Mouse (Mus musculus) C3H10T1/2 (cell line): Measurements from ENCODE around the gene Wdr6. TPM values are rescaled to one million over a fixed set of nuclear protein-coding genes. Genes with fewer than 3 reads are reported as not detected.

Source experiments
- polyA plus RNA-seq, 2 experiments: library from polyadenylated mRNA; unstranded; fragments of >200 nt; fragmentation: generic; extraction: Trizol; gene quantifications; one replicate each; pipeline ENCODE4 v1.2.1; 2012; ENCODE audit warnings: missing spikeins in 2 of 2

Wdr6 gene
- 100 to 1,000 TPM in 1 of 2 experiments, 10 to 100 TPM in 1; 32.7 to 139 TPM for polyA plus RNA-seq

GRCm38 (mm10) chr9:108578545-108579343 is at the start of gene Wdr6:
Gene Wdr6, minus strand, starts transcription at chr9:108578739.

GRCm38 (mm10) chr9:108596998-108597764 is 18.6 kb upstream of the Wdr6 start, which contains the start of gene P4htm:
Gene P4htm, minus strand, starts transcription at chr9:108597667.

GRCm38 (mm10) chr9:108569381-108570206 is 8.9 kb downstream of the Wdr6 start, which contains the start of gene Dalrd3:
Gene Dalrd3, plus strand, starts transcription at chr9:108569886.

GRCm38 (mm10) chr9:108566815-108567776 is 11.4 kb downstream of the Wdr6 start, which contains the start of gene Ndufaf3:
Gene Ndufaf3, minus strand, starts transcription at chr9:108567434.

GRCm38 (mm10) chr9:108560227-108560841 is 18.2 kb downstream of the Wdr6 start, which contains the start of gene Impdh2:
Gene Impdh2, plus strand, starts transcription at chr9:108560286.

Other genes with a start within 250 kb of the Wdr6 start
- gene Gpx1, start 239.8 kb downstream of the Wdr6 start, polyA plus RNA-seq: 100 to 1,000 TPM; 786 to 822 TPM
- 10 to 100 TPM; 68.6 to 96.9 TPM for gene Usp4, start 230.9 kb downstream of the Wdr6 start, polyA plus RNA-seq
- under 1 TPM; 0.04 to 0.35 TPM for gene 1700102P08Rik, start 185.9 kb downstream of the Wdr6 start, polyA plus RNA-seq
- not detected for gene Ccdc36, start 150.3 kb downstream of the Wdr6 start, polyA plus RNA-seq
- gene BC048562, start 142.3 kb downstream of the Wdr6 start, polyA plus RNA-seq: not detected
- 10 to 100 TPM; 28.0 to 46.0 TPM for gene Ccdc71, start 118.2 kb downstream of the Wdr6 start, polyA plus RNA-seq
- gene Klhdc8b, start 117.2 kb downstream of the Wdr6 start, polyA plus RNA-seq: 1 to 10 TPM; 1.4 to 9.8 TPM
- gene Lamb2, start 99.0 kb downstream of the Wdr6 start, polyA plus RNA-seq: 100 to 1,000 TPM in 1 of 2 experiments, 1 to 10 TPM in 1; 9.4 to 170 TPM
- 10 to 100 TPM; 21.0 to 70.4 TPM for gene Usp19, start 88.1 kb downstream of the Wdr6 start, polyA plus RNA-seq
- gene Qars, start 71.0 kb downstream of the Wdr6 start, polyA plus RNA-seq: 100 to 1,000 TPM; 170 to 180 TPM
- 10 to 100 TPM in 1 of 2 experiments, 1 to 10 TPM in 1; 5.6 to 45.1 TPM for gene Qrich1, start 61.9 kb downstream of the Wdr6 start, polyA plus RNA-seq
- 100 to 1,000 TPM; 210 to 374 TPM for gene Impdh2, start 18.5 kb downstream of the Wdr6 start, polyA plus RNA-seq
- gene Ndufaf3, start 11.3 kb downstream of the Wdr6 start, polyA plus RNA-seq: 10 to 100 TPM; 11.3 to 25.8 TPM
- 100 to 1,000 TPM; 174 to 202 TPM for gene Dalrd3, start 8.9 kb downstream of the Wdr6 start, polyA plus RNA-seq
- gene P4htm, start 18.9 kb upstream of the Wdr6 start, polyA plus RNA-seq: 1 to 10 TPM in 1 of 2 experiments, under 1 TPM in 1; 0.50 to 3.4 TPM
- gene Arih2, start 70.6 kb upstream of the Wdr6 start, polyA plus RNA-seq: 10 to 100 TPM in 1 of 2 experiments, 1 to 10 TPM in 1; 7.1 to 18.8 TPM
- gene Slc25a20, start 83.3 kb upstream of the Wdr6 start, polyA plus RNA-seq: 10 to 100 TPM in 1 of 2 experiments, 1 to 10 TPM in 1; 5.9 to 25.6 TPM
- gene Prkar2a, start 110.6 kb upstream of the Wdr6 start, polyA plus RNA-seq: 1 to 10 TPM; 2.9 to 7.0 TPM
- gene Ip6k2, start 205.1 kb upstream of the Wdr6 start, polyA plus RNA-seq: 10 to 100 TPM; 11.8 to 81.0 TPM
- gene Nckipsd, start 229.6 kb upstream of the Wdr6 start, polyA plus RNA-seq: 1 to 10 TPM; 5.8 to 9.2 TPM
- under 1 TPM; 0.01 to 0.12 TPM for gene Celsr3, start 247.6 kb upstream of the Wdr6 start, polyA plus RNA-seq